Mouse (Mus musculus) midbrain, postnatal 0 days (tissue): ENCODE data around the gene Gm8909. TPM values are rescaled to one million over a fixed set of nuclear protein-coding genes. Genes with fewer than 3 reads are reported as not detected.

Experiments
- ATAC-seq: fragments of 200-750 bp; cut with Nextera tagmentation; 2 replicates; pipeline ENCODE4 v1.8.0; 2017; ENCODE audit warnings: moderate number of reproducible peaks, mild to moderate bottlenecking, moderate TSS enrichment, moderate library complexity; ENCODE audit not compliant: low FRiP score
- DNase-seq: peaks from one replicate; pipeline ENCODE4 v3.0.0-alpha.2; 2015; ENCODE audit warnings: low spot score
- H3K27ac ChIP-seq: fragments of 300-500 bp; sonication (generic); 2 replicates; pipeline ENCODE4 v1.5.1; 2014; ENCODE audit warnings: low read depth, mild to moderate bottlenecking, low read length, mixed read lengths
- H3K27me3 ChIP-seq: fragments of 300-500 bp; sonication (generic); 2 replicates; pipeline ENCODE4 v1.6.1; 2014; ENCODE audit warnings: low read length, control low read depth, mixed read lengths; ENCODE audit not compliant: insufficient read depth
- H3K36me3 ChIP-seq: fragments of 300-500 bp; sonication (generic); 2 replicates; pipeline ENCODE4 v1.6.1; 2014; ENCODE audit warnings: low read length, control low read depth, mixed read lengths; ENCODE audit not compliant: insufficient read depth
- H3K4me1 ChIP-seq: fragments of 300-500 bp; sonication (generic); 2 replicates; pipeline ENCODE4 v1.6.1; 2014; ENCODE audit warnings: mild to moderate bottlenecking, control low read depth, antibody characterized with exemption, low read length, mixed read lengths; ENCODE audit not compliant: insufficient read depth
- H3K4me2 ChIP-seq: fragments of 300-500 bp; sonication (generic); 2 replicates; pipeline ENCODE4 v1.6.1; 2014; ENCODE audit warnings: low read depth, mild to moderate bottlenecking, low read length, mixed read lengths; ENCODE audit not compliant: poor library complexity, severe bottlenecking
- H3K4me3 ChIP-seq: fragments of 300-500 bp; sonication (generic); 2 replicates; pipeline ENCODE4 v1.5.1; 2014; ENCODE audit warnings: low read depth, mild to moderate bottlenecking, low read length, moderate library complexity
- H3K9ac ChIP-seq: fragments of 300-500 bp; sonication (generic); replicated peaks from 2 replicates; pipeline ENCODE4 v1.6.1; 2014; ENCODE audit warnings: mild to moderate bottlenecking, low read length, moderate library complexity, mixed read lengths; ENCODE audit not compliant: poor library complexity, severe bottlenecking
- H3K9me3 ChIP-seq: fragments of 300-500 bp; sonication (generic); 2 replicates; pipeline ENCODE4 v1.6.1; 2016; ENCODE audit warnings: low read length, control low read depth
- CTCF ChIP-seq: IDR thresholded peaks from 2 replicates; pipeline ENCODE4 v1.5.1; 2016; ENCODE audit warnings: antibody characterized with exemption, mild to moderate bottlenecking
- WGBS: fragments of 180-500 bp; shearing (Covaris S2); extraction: QIAGEN DNeasy Blood & Tissue Kit; methylation state at CpG from one replicate; pipeline ENCODE4 v1.1.7; 2014; 5-methylcytosine and 5-hydroxymethylcytosine counted together
- polyA plus RNA-seq: library from polyadenylated mRNA; unstranded; fragments of >200 nt; fragmentation: Nextera tagmentation; extraction: Ambion mirVana; gene quantifications from 2 replicates; pipeline ENCODE4 v1.2.1, GENCODE M21; 2015
- total RNA-seq: library from RNA; depleted of rRNA; stranded (reverse); fragments of >200 nt; gene quantifications from 2 replicates; pipeline ENCODE4 v1.2.3, GENCODE M21; 2014; rRNA removed

Gm8909 gene
- total RNA-seq: not detected in 2 replicates
- polyA plus RNA-seq: not detected in 2 replicates

DNA sequence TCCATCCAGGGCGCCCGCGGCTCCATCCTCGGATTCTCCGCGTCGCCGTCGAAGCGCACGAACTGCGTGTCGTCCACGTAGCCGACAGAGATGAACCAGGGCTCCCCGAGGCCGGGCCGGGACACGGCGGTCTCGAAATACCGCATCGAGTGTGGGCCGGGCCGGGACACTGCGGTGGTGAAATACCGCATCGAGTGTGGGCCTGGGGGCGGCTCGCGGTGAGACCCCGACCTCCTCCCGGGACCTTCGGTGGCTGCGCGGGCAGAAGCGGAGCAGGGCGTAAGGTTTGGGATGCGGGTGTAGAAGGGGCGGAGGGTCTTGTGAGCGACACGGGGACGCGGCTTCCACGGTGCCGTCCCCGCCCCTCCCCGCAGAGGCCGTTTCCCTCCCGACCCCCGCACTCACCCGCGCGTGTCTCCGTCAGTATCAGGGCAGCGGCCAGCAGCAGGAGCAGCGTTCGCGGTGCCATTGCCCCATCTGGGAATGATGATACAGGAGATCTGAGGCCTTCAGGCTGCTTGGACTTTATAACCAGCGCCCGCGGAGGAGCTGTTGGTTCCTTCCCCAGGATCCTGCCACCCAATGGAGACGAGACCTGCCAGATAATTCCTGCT lies at the start of gene Gm8909:
Gene Gm8909 (minus strand): TSS at position 499 of the 614 bp plus-strand sequence.
- no peak within 1 kb of the TSS for H3K9ac ChIP-seq
- peak within 1 kb of the TSS; percentile 30 for H3K4me2 ChIP-seq
- 1% methylated on average over 57 of the region's 63 CpGs for WGBS
- no peak within 1 kb of the TSS for H3K27ac ChIP-seq
- H3K4me3 ChIP-seq: peak within 1 kb of the TSS; percentile 16
- DNase-seq: no peak
- peaks cover 45% of the 10 kb centered on the region for H3K27me3 ChIP-seq
- no peak for TF ChIP-seq CTCF
- no peaks in the 10 kb centered on the region for H3K36me3 ChIP-seq
- H3K4me1 ChIP-seq: no peaks in the 10 kb centered on the region
- H3K9me3 ChIP-seq: no peaks in the 10 kb centered on the region
- ATAC-seq: no peak

DNA sequence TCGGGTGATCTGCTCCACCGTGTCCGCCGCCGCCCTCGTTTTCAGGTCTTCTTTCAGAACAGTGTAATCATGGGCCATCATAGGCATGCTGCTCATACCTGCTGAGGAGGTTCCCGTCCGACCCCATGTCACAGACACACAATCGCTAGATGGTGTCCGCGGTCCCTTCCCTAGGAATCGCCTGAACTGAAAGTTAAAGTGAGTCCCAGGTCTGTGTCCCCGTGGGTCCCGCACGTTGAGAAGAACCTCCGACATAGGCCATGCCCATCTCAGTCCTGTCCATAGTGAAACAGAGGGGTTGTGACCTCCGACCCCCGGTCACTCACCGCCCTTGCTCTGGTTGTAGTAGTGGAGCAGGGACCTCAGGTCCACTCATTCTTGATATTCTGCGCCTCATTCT lies 47.2 kb upstream of the Gm8909 start:
- Histone ChIP-seq H3K9ac (no peak overlapping the region), H3K4me1 (no peaks in the 10 kb centered on the region), H3K36me3 (no peaks in the 10 kb centered on the region), H3K9me3 (no peaks in the 10 kb centered on the region), H3K4me2 (peak overlapping the region; percentile 12), H3K4me3 (peak overlapping the region; percentile 18; the same call in 1 of the 2 replicates), H3K27me3 (peaks cover 30% of the 10 kb centered on the region), H3K27ac (no peak overlapping the region)
- WGBS: 4% methylated on average over 20 of the region's 20 CpGs
- DNase-seq: no peak
- 0 out of 2 replicates have a peak, but pooled peaks have one; percentile 27 for ATAC-seq
- TF ChIP-seq CTCF: no peak

DNA sequence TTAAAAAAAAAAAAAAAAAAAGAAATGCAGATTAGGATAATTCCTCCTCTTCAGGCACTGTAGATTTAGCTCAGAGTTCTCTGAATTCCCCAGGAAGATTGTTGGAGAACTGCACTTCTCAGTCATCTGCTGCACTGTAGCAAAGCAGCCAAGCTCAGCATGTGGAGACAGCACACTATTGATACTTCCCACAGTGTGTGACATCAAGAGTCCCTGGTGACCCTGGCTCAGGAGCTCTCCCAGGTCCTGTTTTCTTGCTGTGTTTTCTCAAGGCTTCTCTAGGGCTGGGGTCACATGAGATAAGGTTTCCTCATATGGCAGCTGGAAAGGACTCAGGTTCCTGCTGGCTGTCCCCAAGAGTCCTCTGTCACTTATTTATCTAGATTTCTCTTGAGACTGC lies 38.5 kb upstream of the Gm8909 start:
- ATAC-seq: no peak
- Histone ChIP-seq H3K36me3 (no peaks in the 10 kb centered on the region), H3K4me1 (no peaks in the 10 kb centered on the region), H3K4me3 (no peak overlapping the region), H3K9me3 (no peaks in the 10 kb centered on the region), H3K27me3 (peaks cover 15% of the 10 kb centered on the region; the same call in 1 of the 2 replicates), H3K27ac (no peak overlapping the region), H3K4me2 (no peak overlapping the region), H3K9ac (no peak overlapping the region)
- DNase-seq: no peak
- TF ChIP-seq CTCF: no peak

DNA sequence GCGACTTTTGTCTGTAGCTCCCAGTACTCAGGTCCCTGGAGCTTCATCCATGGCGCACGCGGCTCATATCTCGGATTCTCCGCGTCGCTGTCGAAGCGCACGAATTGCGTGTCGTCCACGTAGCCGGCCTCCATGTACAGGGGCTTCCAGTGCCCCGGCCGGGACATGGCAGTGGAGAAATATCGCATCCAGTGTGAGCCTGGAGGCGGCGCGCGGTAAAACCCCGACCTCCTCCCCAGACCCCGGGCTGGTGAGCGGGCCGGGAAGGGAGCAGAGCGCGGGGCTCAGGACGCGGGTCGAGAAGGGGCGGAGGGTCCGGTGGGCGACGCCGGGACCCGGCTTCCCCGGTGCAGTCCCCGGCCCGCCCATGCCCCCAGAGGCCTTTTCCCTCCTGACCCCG lies 37.5 kb upstream of the Gm8909 start:
- H3K36me3 ChIP-seq: no peaks in the 10 kb centered on the region
- H3K4me1 ChIP-seq: no peaks in the 10 kb centered on the region
- H3K27ac ChIP-seq: no peak overlapping the region
- H3K9me3 ChIP-seq: no peaks in the 10 kb centered on the region
- under 1% methylated on average over 33 of the region's 41 CpGs for WGBS
- no peak for TF ChIP-seq CTCF
- ATAC-seq: no peak
- 0 out of 2 replicates have a peak overlapping the region, but pooled peaks have one; percentile 24 for H3K9ac ChIP-seq
- DNase-seq: no peak
- peaks cover 13% of the 10 kb centered on the region; the same call in 1 of the 2 replicates for H3K27me3 ChIP-seq
- peak overlapping the region; percentile 55 for H3K4me2 ChIP-seq
- H3K4me3 ChIP-seq: peak overlapping the region; percentile 31

DNA sequence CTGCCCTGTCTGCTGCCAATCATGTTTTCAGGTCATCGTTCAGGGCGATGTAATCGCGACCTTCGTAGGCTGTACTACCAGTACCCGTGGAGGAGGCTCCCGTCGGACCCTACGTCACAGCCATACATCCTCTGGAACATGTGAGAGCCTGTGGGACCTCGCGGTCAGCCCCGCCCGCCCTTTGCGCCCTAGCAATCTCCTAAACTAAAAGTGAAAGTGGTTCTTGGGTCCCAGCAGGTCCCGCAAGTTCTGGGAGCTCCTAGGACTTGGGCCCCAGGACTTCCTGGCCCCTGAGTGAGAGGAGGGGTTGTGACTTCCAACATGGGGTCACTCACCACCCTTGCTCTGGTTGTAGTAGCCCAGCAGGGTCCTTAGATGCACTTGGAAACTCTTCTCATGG lies 37.1 kb upstream of the Gm8909 start:
- H3K4me2 ChIP-seq: peak overlapping the region; percentile 55
- no peaks in the 10 kb centered on the region for H3K36me3 ChIP-seq
- no peaks in the 10 kb centered on the region for H3K4me1 ChIP-seq
- H3K9me3 ChIP-seq: no peaks in the 10 kb centered on the region
- no peak for DNase-seq
- TF ChIP-seq CTCF: no peak
- no peak overlapping the region for H3K27ac ChIP-seq
- ATAC-seq: no peak
- H3K27me3 ChIP-seq: peaks cover 13% of the 10 kb centered on the region; the same call in 1 of the 2 replicates
- WGBS: 4% methylated on average over 15 of the region's 15 CpGs
- peak overlapping the region; percentile 31 for H3K4me3 ChIP-seq
- no peak overlapping the region for H3K9ac ChIP-seq

DNA sequence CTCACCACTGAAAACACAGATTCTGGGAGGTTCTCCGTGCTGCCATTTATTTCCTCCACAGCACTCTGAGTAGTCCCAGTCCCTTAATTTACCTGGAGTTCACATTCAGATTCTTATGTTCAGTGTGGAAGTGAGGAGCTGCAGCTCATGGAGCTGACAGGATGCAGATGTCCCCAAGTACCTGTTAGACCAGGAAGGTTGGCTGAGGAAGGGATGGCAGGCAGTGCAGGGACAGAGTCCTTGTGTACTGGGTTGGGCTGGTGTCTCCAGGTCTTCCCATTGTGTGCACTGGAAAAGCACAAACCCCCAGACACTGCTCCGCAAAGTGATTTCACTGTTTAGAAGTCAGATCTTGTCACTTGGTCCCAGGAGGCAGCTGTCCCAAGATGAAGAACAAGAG lies 33.5 kb upstream of the Gm8909 start:
- no peak for DNase-seq
- no peak for TF ChIP-seq CTCF
- no peak for ATAC-seq
- Histone ChIP-seq H3K9ac (no peak overlapping the region), H3K27me3 (peaks cover 18% of the 10 kb centered on the region; the same call in 1 of the 2 replicates), H3K4me1 (no peaks in the 10 kb centered on the region), H3K36me3 (no peaks in the 10 kb centered on the region), H3K4me2 (no peak overlapping the region), H3K27ac (no peak overlapping the region), H3K9me3 (no peaks in the 10 kb centered on the region), H3K4me3 (no peak overlapping the region)
- 80% methylated on average over 2 of the region's 2 CpGs for WGBS
